Mouse (Mus musculus) ES-Bruce4 (cell line): ENCODE data around the gene Vstm4.

Source experiments
- CTCF ChIP-seq: IDR thresholded peaks from one replicate; pipeline ENCODE4 v1.8.1; 2011; ENCODE audit warnings: low read depth, low read length
- EP300 ChIP-seq: IDR thresholded peaks from 2 replicates; pipeline ENCODE4 v1.6.1; 2011; ENCODE audit warnings: low read depth, low read length; ENCODE audit not compliant: insufficient read depth

DNA sequence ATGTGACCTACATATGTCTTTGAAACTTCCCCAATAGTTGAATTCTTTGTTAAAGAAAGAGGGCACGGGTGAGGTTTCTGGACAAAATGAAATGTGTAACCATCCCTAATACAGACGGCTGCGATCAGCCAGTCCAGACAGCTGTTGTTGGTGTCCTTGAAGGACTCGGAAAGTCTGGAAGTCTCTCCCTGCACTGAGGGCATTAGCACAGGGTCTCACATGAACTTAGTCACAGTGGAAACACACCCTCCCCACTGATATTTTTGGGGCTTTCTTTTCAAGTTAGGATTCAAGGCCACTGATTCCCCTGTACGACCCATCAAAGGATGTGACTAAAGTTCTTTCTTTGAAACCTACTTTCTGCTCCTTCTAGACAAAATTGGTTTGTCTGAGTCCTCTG lies 23.8 kb downstream of the Vstm4 start:
- TF ChIP-seq CTCF (no peak), EP300 (no peak)
